9 mouse cellular contexts compared by ENCODE assay signal in the genomic region with DNA sequence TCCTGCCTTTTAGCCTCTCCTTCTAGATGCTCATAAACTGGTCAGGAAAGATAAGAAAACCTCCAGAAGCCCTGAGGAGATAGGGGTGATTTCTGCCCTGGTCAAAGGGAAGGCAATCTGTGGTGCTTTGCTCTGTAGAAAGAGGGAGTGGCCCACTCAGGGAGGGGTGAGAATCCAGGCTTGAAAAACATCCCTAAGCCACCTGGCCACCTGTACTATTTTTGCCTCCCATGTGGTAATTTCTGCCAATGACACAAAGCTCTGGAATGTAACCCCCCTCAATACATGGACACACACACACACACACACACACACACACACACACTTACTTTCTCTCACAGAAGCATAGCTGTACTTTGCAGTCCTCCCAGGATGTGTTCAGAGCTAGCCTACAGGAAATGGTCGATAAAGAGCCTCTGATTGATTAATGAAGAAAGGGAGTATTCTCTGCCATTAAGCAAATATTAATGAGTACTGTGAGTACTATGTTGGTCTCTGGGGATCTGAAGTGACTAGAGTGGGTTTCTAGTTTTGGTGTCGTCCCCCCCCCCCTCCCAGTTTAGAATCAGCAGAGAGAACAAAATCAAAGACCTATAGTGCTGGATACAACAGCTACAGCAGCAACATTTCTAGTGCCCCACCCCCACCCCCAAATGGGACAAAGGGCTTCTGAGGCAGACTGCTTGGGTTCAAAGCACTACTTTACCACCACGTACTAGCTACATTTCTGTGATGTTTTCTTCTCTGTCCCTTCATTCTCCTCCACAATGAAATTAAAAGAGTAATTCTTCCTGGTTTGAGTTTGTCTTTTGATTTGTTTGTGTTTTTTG. TPM values are rescaled to one million over a fixed set of nuclear protein-coding genes. Genes with fewer than 3 reads are reported as not detected.
DNase-seq lines count a peak whose midpoint lies in the region; ATAC-seq and TF ChIP-seq lines count a peak whose summit lies in the region.
"Had no signal": no experiment of that assay in that cellular context is flagged by ENCODE, and none has a peak within 500 bp of the region (broad histone marks: within the 10 kb centered on the region; RNA-seq: fewer than 3 reads in every experiment).

No protein-coding gene starts in this region.

- no peak for TF ChIP-seq POLR2A in cortical plate, adult 2 months (IDR thresholded peaks at IDR 0.05; ENCODE audit: extremely low read depth, insufficient read depth, low read length)

- DNase-seq in adrenal gland, postnatal 10 days = peak; percentile 4
- DNase-seq in adrenal gland, postnatal 36 days = no peak
- DNase-seq in limb, embryonic 10.5 days (ENCODE audit: low spot score) = no peak
- DNase-seq in liver, postnatal 0 days = peak; percentile 64
- DNase-seq in adrenal gland, postnatal 4 days (ENCODE audit: low spot score in 2 of 2) = no peak
- no peak for DNase-seq in gastrocnemius, postnatal 4 days (ENCODE audit: low spot score in 2 of 2)

- H3K9ac ChIP-seq in limb, embryonic 15.5 days = no peak overlapping the region
- peak overlapping the region; percentile 41 for H3K9ac ChIP-seq in liver, postnatal 0 days (replicated peaks)
- H3K9ac ChIP-seq: hindbrain, embryonic 15.5 days had no signal

- no peak for ATAC-seq in limb, embryonic 15.5 days (ENCODE audit: insufficient number of reproducible peaks, low FRiP score, low TSS enrichment, low read depth)
- ATAC-seq in liver, postnatal 0 days = peak; percentile 74

- H3K4me3 ChIP-seq in limb, embryonic 15.5 days = no peak overlapping the region
- no peak overlapping the region for H3K4me3 ChIP-seq in limb, embryonic 10.5 days
- H3K4me3 ChIP-seq in cortical plate, adult 2 months (ENCODE audit: insufficient read depth, low read length) = no peak overlapping the region
- no peak overlapping the region for H3K4me3 ChIP-seq in liver, postnatal 0 days (ENCODE audit: low read depth, low read length)
- H3K4me3 ChIP-seq: hindbrain, embryonic 15.5 days had no signal

- no peaks in the 10 kb centered on the region for H3K9me3 ChIP-seq in limb, embryonic 15.5 days
- H3K9me3 ChIP-seq in limb, embryonic 10.5 days (replicated peaks) = no peaks in the 10 kb centered on the region
- H3K9me3 ChIP-seq in liver, postnatal 0 days (ENCODE audit: low read length) = no peaks in the 10 kb centered on the region
- H3K9me3 ChIP-seq: hindbrain, embryonic 15.5 days had no signal

- no peak for TF ChIP-seq CTCF in cortical plate, adult 2 months (IDR thresholded peaks at IDR 0.05; ENCODE audit: extremely low read depth, insufficient read depth, low read length)
- TF ChIP-seq CTCF in liver, postnatal 0 days (IDR thresholded peaks at IDR 0.05; ENCODE audit: low read depth) = no peak

- no peaks in the 10 kb centered on the region for H3K36me3 ChIP-seq in limb, embryonic 15.5 days
- H3K36me3 ChIP-seq in limb, embryonic 10.5 days = peaks cover 12% of the 10 kb centered on the region
- peaks cover 22% of the 10 kb centered on the region for H3K36me3 ChIP-seq in liver, postnatal 0 days (replicated peaks; ENCODE audit: insufficient read depth, low read length)
- H3K36me3 ChIP-seq: hindbrain, embryonic 15.5 days had no signal

- WGBS in limb, embryonic 15.5 days = 48% methylated on average over 3 of the region's 3 CpGs
- WGBS in limb, embryonic 10.5 days = 56% methylated on average over 3 of the region's 3 CpGs
- 48% methylated on average over 3 of the region's 3 CpGs for WGBS in liver, postnatal 0 days (ENCODE audit: insufficient replicate concordance)

- no peak overlapping the region for H3K4me2 ChIP-seq in limb, embryonic 15.5 days
- H3K4me2 ChIP-seq in liver, postnatal 0 days (ENCODE audit: low read depth, low read length) = peak overlapping the region; percentile 48
- H3K4me2 ChIP-seq: hindbrain, embryonic 15.5 days had no signal

- peak; percentile 97 for TF ChIP-seq EP300 in liver, postnatal 0 days (IDR thresholded peaks at IDR 0.05; ENCODE audit: low read depth)

- H3K27ac ChIP-seq in limb, embryonic 15.5 days = peak overlapping the region; percentile 57; the same call in 1 of the 2 replicates
- no peak overlapping the region for H3K27ac ChIP-seq in limb, embryonic 10.5 days
- peak overlapping the region; percentile 74 for H3K27ac ChIP-seq in cortical plate, adult 2 months (ENCODE audit: insufficient read depth, low read length)
- H3K27ac ChIP-seq in liver, postnatal 0 days (ENCODE audit: low read depth) = peak overlapping the region; percentile 86
- H3K27ac ChIP-seq: hindbrain, embryonic 15.5 days had no signal

- H3K27me3 ChIP-seq in limb, embryonic 15.5 days = no peaks in the 10 kb centered on the region
- H3K27me3 ChIP-seq in limb, embryonic 10.5 days (ENCODE audit: low read depth, poor library complexity, severe bottlenecking) = no peaks in the 10 kb centered on the region
- H3K27me3 ChIP-seq in liver, postnatal 0 days (ENCODE audit: insufficient read depth, low read length) = no peaks in the 10 kb centered on the region
- H3K27me3 ChIP-seq: hindbrain, embryonic 15.5 days had no signal

- peaks cover 21% of the 10 kb centered on the region for H3K4me1 ChIP-seq in limb, embryonic 15.5 days
- H3K4me1 ChIP-seq in limb, embryonic 10.5 days = peaks cover 16% of the 10 kb centered on the region
- peaks cover 13% of the 10 kb centered on the region for H3K4me1 ChIP-seq in cortical plate, adult 2 months (ENCODE audit: control insufficient read depth, insufficient read depth, low read length)
- peaks cover 89% of the 10 kb centered on the region for H3K4me1 ChIP-seq in liver, postnatal 0 days (ENCODE audit: insufficient read depth)

RNA-seq across cellular contexts. Expression of gene Bcl2l1, which starts 20.0 kb away (rescaled TPM):
- 10 to 100 TPM; 49.3 to 56.2 TPM for total RNA-seq in adrenal gland, postnatal 10 days (2021)
- total RNA-seq in adrenal gland, postnatal 36 days (2021) = 10 to 100 TPM; 58.2 to 93.9 TPM
- 96.2 and 96.7 TPM in 2 replicates for polyA plus RNA-seq in limb, embryonic 15.5 days (2015; fragmentation: Nextera tagmentation; extraction: Ambion mirVana)
- polyA plus RNA-seq in limb, embryonic 10.5 days (2016; fragmentation: Nextera tagmentation; extraction: Ambion mirVana) = 90.1 and 103 TPM in 2 replicates
- 99.2 and 105 TPM in 2 replicates for polyA plus RNA-seq in cortical plate, adult 2 months (2012; rRNA removed)
- polyA plus RNA-seq in liver, postnatal 0 days (2015; fragmentation: Nextera tagmentation; extraction: Ambion mirVana) = 84.2 and 84.4 TPM in 2 replicates
- 10 to 100 TPM; 63.5 to 64.6 TPM for total RNA-seq in adrenal gland, postnatal 4 days (2021)
- 10 to 100 TPM; 24.5 to 29.2 TPM for total RNA-seq in gastrocnemius, postnatal 4 days (2021)

RNA-seq across cellular contexts. Expression of gene Tpx2, which starts 36.2 kb away (rescaled TPM):
- total RNA-seq in adrenal gland, postnatal 10 days (2021) = 10 to 100 TPM; 18.4 to 21.4 TPM
- 1 to 10 TPM; 5.1 to 6.2 TPM for total RNA-seq in adrenal gland, postnatal 36 days (2021)
- 66.2 and 69.1 TPM in 2 replicates for polyA plus RNA-seq in limb, embryonic 15.5 days (2015; fragmentation: Nextera tagmentation; extraction: Ambion mirVana)
- polyA plus RNA-seq in limb, embryonic 10.5 days (2016; fragmentation: Nextera tagmentation; extraction: Ambion mirVana) = 141 and 147 TPM in 2 replicates
- polyA plus RNA-seq in cortical plate, adult 2 months (2012; rRNA removed) = 1.5 and 1.8 TPM in 2 replicates
- polyA plus RNA-seq in liver, postnatal 0 days (2015; fragmentation: Nextera tagmentation; extraction: Ambion mirVana) = 20.7 and 25.8 TPM in 2 replicates
- total RNA-seq in adrenal gland, postnatal 4 days (2021) = 10 to 100 TPM; 31.7 to 39.7 TPM
- total RNA-seq in gastrocnemius, postnatal 4 days (2021) = 10 to 100 TPM; 22.2 to 24.0 TPM

RNA-seq across cellular contexts. Expression of gene Cox4i2, which starts 57.6 kb away (rescaled TPM):
- total RNA-seq in adrenal gland, postnatal 10 days (2021) = 1 to 10 TPM; 8.0 to 8.3 TPM
- 1 to 10 TPM; 3.0 to 4.0 TPM for total RNA-seq in adrenal gland, postnatal 36 days (2021)
- polyA plus RNA-seq in limb, embryonic 15.5 days (2015; fragmentation: Nextera tagmentation; extraction: Ambion mirVana) = 33.9 and 36.2 TPM in 2 replicates
- polyA plus RNA-seq in limb, embryonic 10.5 days (2016; fragmentation: Nextera tagmentation; extraction: Ambion mirVana) = 11.2 and 18.4 TPM in 2 replicates
- polyA plus RNA-seq in cortical plate, adult 2 months (2012; rRNA removed) = 6.3 and 6.9 TPM in 2 replicates
- 0.56 and 1.0 TPM in 2 replicates for polyA plus RNA-seq in liver, postnatal 0 days (2015; fragmentation: Nextera tagmentation; extraction: Ambion mirVana)
- 1 to 10 TPM; 4.2 to 4.9 TPM for total RNA-seq in adrenal gland, postnatal 4 days (2021)
- total RNA-seq in gastrocnemius, postnatal 4 days (2021) = 1 to 10 TPM; 4.9 to 5.6 TPM

Comparison
In these comparisons a context has a peak if more than half of its experiments do, and no peak if none do; other contexts are left out.
1. DNase-seq: peak in adrenal gland, postnatal 10 days (single experiment) and liver, postnatal 0 days (single experiment); none in adrenal gland, postnatal 36 days (0 of 2), limb, embryonic 10.5 days (single experiment), adrenal gland, postnatal 4 days (0 of 2) and gastrocnemius, postnatal 4 days (0 of 2).